Mouse (Mus musculus): ENCODE data around the gene Gm49378. TPM values are rescaled to one million over a fixed set of nuclear protein-coding genes. Genes with fewer than 3 reads are reported as not detected.

Gene Gm49378
- polyA plus RNA-seq, 1 experiment from 2014 or later, result 1.9 TPM

GRCm38 (mm10) chr14:55616844-55617243 is 20.9 kb downstream of the Gm49378 start:
- Histone ChIP-seq H3K4me3 (ENCODE audit: low read depth, low read length) (no peak overlapping the region), H3K9ac (ENCODE audit: low read length) (no peak overlapping the region), H3K36me3 (ENCODE audit: control insufficient read depth, insufficient read depth, low read length) (no peaks in the 10 kb centered on the region), H3K9me3 (ENCODE audit: control insufficient read depth, low read length) (no peaks in the 10 kb centered on the region), H3K27ac (ENCODE audit: low read depth) (no peak overlapping the region), H3K4me2 (ENCODE audit: low read length) (no peak overlapping the region), H3K27me3 (replicated peaks; ENCODE audit: control insufficient read depth, insufficient read depth, low read length) (no peaks in the 10 kb centered on the region), H3K4me1 (replicated peaks; ENCODE audit: control insufficient read depth, insufficient read depth, low read length) (no peaks in the 10 kb centered on the region; the same call in 1 of the 2 replicates)
- ATAC-seq (replicated peaks; ENCODE audit: low FRiP score, low TSS enrichment, low read depth) (no peak), DNase-seq (ENCODE audit: low spot score) (no peak)
- WGBS, result 81% methylated on average over 2 of the region's 2 CpGs

GRCm38 (mm10) chr14:55615876-55616275 is 21.8 kb downstream of the Gm49378 start:
- Histone ChIP-seq H3K4me3 (ENCODE audit: low read depth, low read length) (no peak overlapping the region), H3K4me1 (replicated peaks; ENCODE audit: control insufficient read depth, insufficient read depth, low read length) (no peaks in the 10 kb centered on the region; the same call in 1 of the 2 replicates), H3K36me3 (ENCODE audit: control insufficient read depth, insufficient read depth, low read length) (no peaks in the 10 kb centered on the region), H3K27me3 (replicated peaks; ENCODE audit: control insufficient read depth, insufficient read depth, low read length) (no peaks in the 10 kb centered on the region), H3K9me3 (ENCODE audit: control insufficient read depth, low read length) (no peaks in the 10 kb centered on the region), H3K9ac (ENCODE audit: low read length) (no peak overlapping the region), H3K4me2 (ENCODE audit: low read length) (no peak overlapping the region), H3K27ac (ENCODE audit: low read depth) (no peak overlapping the region)
- WGBS, result 44% methylated on average over 2 of the region's 2 CpGs
- ATAC-seq (replicated peaks; ENCODE audit: low FRiP score, low TSS enrichment, low read depth) (no peak), DNase-seq (ENCODE audit: low spot score) (no peak)

GRCm38 (mm10) chr14:55614565-55615178 is 23.0 kb downstream of the Gm49378 start:
- no peak for DNase-seq (ENCODE audit: low spot score)
- 77% methylated on average over 7 of the region's 7 CpGs for WGBS
- Histone ChIP-seq H3K9ac (ENCODE audit: low read length) (no peak overlapping the region), H3K4me3 (ENCODE audit: low read depth, low read length) (no peak overlapping the region), H3K4me2 (ENCODE audit: low read length) (no peak overlapping the region), H3K27me3 (replicated peaks; ENCODE audit: control insufficient read depth, insufficient read depth, low read length) (no peaks in the 10 kb centered on the region), H3K27ac (ENCODE audit: low read depth) (no peak overlapping the region), H3K4me1 (replicated peaks; ENCODE audit: control insufficient read depth, insufficient read depth, low read length) (no peaks in the 10 kb centered on the region; the same call in 1 of the 2 replicates), H3K9me3 (ENCODE audit: control insufficient read depth, low read length) (no peaks in the 10 kb centered on the region), H3K36me3 (ENCODE audit: control insufficient read depth, insufficient read depth, low read length) (peaks cover 2% of the 10 kb centered on the region)
- no peak for ATAC-seq (replicated peaks; ENCODE audit: low FRiP score, low TSS enrichment, low read depth)

- Histone ChIP-seq H3K4me1 (replicated peaks; ENCODE audit: control insufficient read depth, insufficient read depth, low read length) (no peaks in the 10 kb centered on the region), H3K27me3 (replicated peaks; ENCODE audit: control insufficient read depth, insufficient read depth, low read length) (no peaks in the 10 kb centered on the region), H3K4me2 (ENCODE audit: low read length) (no peak overlapping the region), H3K4me3 (ENCODE audit: low read depth, low read length) (no peak overlapping the region), H3K9ac (ENCODE audit: low read length) (no peak overlapping the region), H3K27ac (ENCODE audit: low read depth) (no peak overlapping the region), H3K36me3 (ENCODE audit: control insufficient read depth, insufficient read depth, low read length) (peaks cover 14% of the 10 kb centered on the region), H3K9me3 (ENCODE audit: control insufficient read depth, low read length) (no peaks in the 10 kb centered on the region)
- 74% methylated on average over 6 of the region's 6 CpGs for WGBS
- no peak for DNase-seq (ENCODE audit: low spot score)
- ATAC-seq (replicated peaks; ENCODE audit: low FRiP score, low TSS enrichment, low read depth), result no peak
Observed at GRCm38 (mm10) chr14:55613346-55613745, 24.3 kb downstream of the Gm49378 start.

GRCm38 (mm10) chr14:55608339-55608738 is 29.4 kb downstream of the Gm49378 start:
- no peak for ATAC-seq (replicated peaks; ENCODE audit: low FRiP score, low TSS enrichment, low read depth)
- Histone ChIP-seq H3K36me3 (ENCODE audit: control insufficient read depth, insufficient read depth, low read length) (peaks cover 40% of the 10 kb centered on the region), H3K27me3 (replicated peaks; ENCODE audit: control insufficient read depth, insufficient read depth, low read length) (no peaks in the 10 kb centered on the region), H3K27ac (ENCODE audit: low read depth) (no peak overlapping the region), H3K4me1 (replicated peaks; ENCODE audit: control insufficient read depth, insufficient read depth, low read length) (no peaks in the 10 kb centered on the region; the same call in 1 of the 2 replicates), H3K9ac (ENCODE audit: low read length) (no peak overlapping the region), H3K4me2 (ENCODE audit: low read length) (no peak overlapping the region), H3K9me3 (ENCODE audit: control insufficient read depth, low read length) (no peaks in the 10 kb centered on the region), H3K4me3 (ENCODE audit: low read depth, low read length) (no peak overlapping the region)
- DNase-seq (ENCODE audit: low spot score), result no peak
- 100% methylated on average over 6 of the region's 6 CpGs for WGBS

- H3K36me3 ChIP-seq (ENCODE audit: control insufficient read depth, insufficient read depth, low read length), result peaks cover 65% of the 10 kb centered on the region
- H3K27me3 ChIP-seq (replicated peaks; ENCODE audit: control insufficient read depth, insufficient read depth, low read length), result no peaks in the 10 kb centered on the region
- H3K27ac ChIP-seq (ENCODE audit: low read depth), result no peak overlapping the region
- ATAC-seq (replicated peaks; ENCODE audit: low FRiP score, low TSS enrichment, low read depth), result no peak
- no peaks in the 10 kb centered on the region; the same call in 1 of the 2 replicates for H3K4me1 ChIP-seq (replicated peaks; ENCODE audit: control insufficient read depth, insufficient read depth, low read length)
- no peak overlapping the region for H3K4me2 ChIP-seq (ENCODE audit: low read length)
- no peak for DNase-seq (ENCODE audit: low spot score)
- 92% methylated on average over 16 of the region's 16 CpGs for WGBS
- H3K9me3 ChIP-seq (ENCODE audit: control insufficient read depth, low read length), result no peaks in the 10 kb centered on the region
- H3K9ac ChIP-seq (ENCODE audit: low read length), result no peak overlapping the region
- H3K4me3 ChIP-seq (ENCODE audit: low read depth, low read length), result no peak overlapping the region
Observed at GRCm38 (mm10) chr14:55605743-55606459, 31.8 kb downstream of the Gm49378 start.

GRCm38 (mm10) chr14:55604823-55605222 is 32.9 kb downstream of the Gm49378 start:
- DNase-seq (ENCODE audit: low spot score) (no peak), ATAC-seq (replicated peaks; ENCODE audit: low FRiP score, low TSS enrichment, low read depth) (no peak)
- WGBS, result 96% methylated on average over 11 of the region's 11 CpGs
- peak overlapping the region; percentile 41 for H3K4me2 ChIP-seq (ENCODE audit: low read length)
- H3K4me1 ChIP-seq (replicated peaks; ENCODE audit: control insufficient read depth, insufficient read depth, low read length), result no peaks in the 10 kb centered on the region; the same call in 1 of the 2 replicates
- H3K9me3 ChIP-seq (ENCODE audit: control insufficient read depth, low read length), result no peaks in the 10 kb centered on the region
- no peaks in the 10 kb centered on the region for H3K27me3 ChIP-seq (replicated peaks; ENCODE audit: control insufficient read depth, insufficient read depth, low read length)
- H3K36me3 ChIP-seq (ENCODE audit: control insufficient read depth, insufficient read depth, low read length), result peaks cover 75% of the 10 kb centered on the region
- no peak overlapping the region for H3K9ac ChIP-seq (ENCODE audit: low read length)
- H3K4me3 ChIP-seq (ENCODE audit: low read depth, low read length), result no peak overlapping the region
- no peak overlapping the region for H3K27ac ChIP-seq (ENCODE audit: low read depth)

GRCm38 (mm10) chr14:55603633-55604576 is 33.8 kb downstream of the Gm49378 start:
- peaks cover 75% of the 10 kb centered on the region for H3K36me3 ChIP-seq (ENCODE audit: control insufficient read depth, insufficient read depth, low read length)

More at GRCm38 (mm10) chr14:55603633-55604576, 33.8 kb downstream of the Gm49378 start:
- Histone ChIP-seq H3K9ac (ENCODE audit: low read length) (peak overlapping the region; percentile 4), H3K4me2 (ENCODE audit: low read length) (peak overlapping the region; percentile 41), H3K27ac (ENCODE audit: low read depth) (peak overlapping the region; percentile 25), H3K9me3 (ENCODE audit: control insufficient read depth, low read length) (no peaks in the 10 kb centered on the region), H3K4me1 (replicated peaks; ENCODE audit: control insufficient read depth, insufficient read depth, low read length) (no peaks in the 10 kb centered on the region; the same call in 1 of the 2 replicates), H3K4me3 (ENCODE audit: low read depth, low read length) (peak overlapping the region; percentile 15), H3K27me3 (replicated peaks; ENCODE audit: control insufficient read depth, insufficient read depth, low read length) (no peaks in the 10 kb centered on the region)
- 12% methylated on average over 19 of the region's 19 CpGs for WGBS
- peak; percentile 90 for ATAC-seq (replicated peaks; ENCODE audit: low FRiP score, low TSS enrichment, low read depth)
- peak; percentile 92 for DNase-seq (ENCODE audit: low spot score)

Measured in intestine, embryonic 14.5 days (tissue).